Comparison of ENCODE assay signal across 27 mouse cellular contexts in genomic region chr11:106512006-106512390, GRCm38 (mm10).
"Had no signal": no experiment of that assay in that cellular context is flagged by ENCODE, and none has a peak within 500 bp of the region (broad histone marks: within the 10 kb centered on the region; RNA-seq: fewer than 3 reads in every experiment).

No protein-coding gene starts in this region.

- H3K9ac ChIP-seq: heart, embryonic 12.5 days; hindbrain, embryonic 12.5 days; hindbrain, embryonic 14.5 days; intestine, embryonic 15.5 days; kidney, embryonic 15.5 days; limb, embryonic 12.5 days; liver, embryonic 13.5 days; liver, embryonic 15.5 days had no signal

- H3K9me3 ChIP-seq: heart, embryonic 10.5 days; hindbrain, embryonic 10.5 days; hindbrain, embryonic 12.5 days; intestine, embryonic 15.5 days; kidney, embryonic 15.5 days; limb, embryonic 10.5 days; limb, embryonic 12.5 days had no signal

- H3K4me2 ChIP-seq: heart, embryonic 12.5 days; hindbrain, embryonic 12.5 days; hindbrain, embryonic 14.5 days; intestine, embryonic 15.5 days; kidney, embryonic 15.5 days; limb, embryonic 12.5 days; liver, embryonic 13.5 days; liver, embryonic 15.5 days had no signal

- H3K27ac ChIP-seq: gastrocnemius, adult 2 months; heart, embryonic 10.5 days; hindbrain, embryonic 10.5 days; hindbrain, embryonic 12.5 days; hindbrain, embryonic 14.5 days; intestine, embryonic 15.5 days; kidney, embryonic 15.5 days; kidney, postnatal 0 days; layer of hippocampus, adult 2 months; left cerebral cortex, adult 2 months; limb, embryonic 10.5 days; limb, embryonic 12.5 days; liver, embryonic 13.5 days; liver, embryonic 15.5 days had no signal

- ATAC-seq: hindbrain, embryonic 16.5 days; inflammation-experienced regulatory T-cells, adult 6 months; intestine, embryonic 15.5 days; intestine, postnatal 0 days had no signal

- DNase-seq: gastrocnemius, adult 2 months; gastrocnemius, postnatal 10 days; gastrocnemius, postnatal 25 days; heart, adult 18-20 months; heart, postnatal 10 days; heart, postnatal 4 days; kidney, adult 18-20 months; kidney, adult 9 months; kidney, postnatal 14 days; kidney, postnatal 4 days; liver, embryonic 13.5 days had no signal

- H3K4me3 ChIP-seq: gastrocnemius, adult 2 months; heart, embryonic 10.5 days; heart, embryonic 12.5 days; hindbrain, embryonic 10.5 days; hindbrain, embryonic 12.5 days; intestine, embryonic 15.5 days; kidney, embryonic 15.5 days; layer of hippocampus, adult 2 months; left cerebral cortex, adult 2 months; limb, embryonic 10.5 days; limb, embryonic 12.5 days; liver, embryonic 13.5 days; liver, embryonic 15.5 days had no signal

- H3K27me3 ChIP-seq: heart, embryonic 12.5 days; hindbrain, embryonic 12.5 days; intestine, embryonic 15.5 days; kidney, embryonic 15.5 days; limb, embryonic 12.5 days; liver, embryonic 13.5 days; liver, embryonic 15.5 days had no signal
